Mouse (Mus musculus): Measurements from ENCODE around the gene Sptb.

- TF ChIP-seq CTCF (IDR thresholded peaks at IDR 0.05; ENCODE audit: borderline replicate concordance, insufficient read depth, low read depth, low read length), result no peak
- TF ChIP-seq POLR2A (IDR thresholded peaks at IDR 0.05; ENCODE audit: borderline replicate concordance, insufficient read depth, low read length), result no peak
Measured at GRCm38 (mm10) chr12:76540169-76540568, 170.2 kb downstream of the Sptb start.

All from cerebellum, adult 2 months (tissue).